Mouse (Mus musculus) heart, embryonic 15.5 days (tissue): ENCODE results near the gene Atg5. TPM values are rescaled to one million over a fixed set of nuclear protein-coding genes. Genes with fewer than 3 reads are reported as not detected.
A peak's percentile ranks its signal among the peaks of the same experiment; 100 is the strongest.

Source experiments
- ATAC-seq: fragments of 200-750 bp; cut with Nextera tagmentation; replicated peaks from 2 replicates; pipeline ENCODE4 v1.8.0; 2017; ENCODE audit warnings: low read depth, moderate TSS enrichment; ENCODE audit not compliant: insufficient number of reproducible peaks, insufficient read depth, low FRiP score
- H3K27ac ChIP-seq: fragments of 300-500 bp; sonication (generic); 2 replicates; pipeline ENCODE4 v1.5.1; 2015; ENCODE audit warnings: mild to moderate bottlenecking, inconsistent platforms
- H3K27me3 ChIP-seq: fragments of 300-500 bp; sonication (generic); 2 replicates; pipeline ENCODE4 v1.6.1; 2015; ENCODE audit warnings: inconsistent platforms
- H3K36me3 ChIP-seq: fragments of 300-500 bp; sonication (generic); 2 replicates; pipeline ENCODE4 v1.6.1; 2015; ENCODE audit warnings: mild to moderate bottlenecking, inconsistent platforms
- H3K4me1 ChIP-seq: fragments of 300-500 bp; sonication (generic); replicated peaks from 2 replicates; pipeline ENCODE4 v1.6.1; 2015; ENCODE audit warnings: inconsistent platforms
- H3K4me2 ChIP-seq: fragments of 300-500 bp; sonication (generic); 2 replicates; pipeline ENCODE4 v1.6.1; 2015; ENCODE audit warnings: inconsistent platforms, mild to moderate bottlenecking, moderate library complexity
- H3K4me3 ChIP-seq: fragments of 300-500 bp; sonication (generic); 2 replicates; pipeline ENCODE4 v1.5.1; 2015; ENCODE audit warnings: mild to moderate bottlenecking, inconsistent platforms
- H3K9ac ChIP-seq: fragments of 300-500 bp; sonication (generic); 2 replicates; pipeline ENCODE4 v1.6.1; 2015; ENCODE audit warnings: mild to moderate bottlenecking, inconsistent platforms
- H3K9me3 ChIP-seq: fragments of 300-500 bp; sonication (generic); replicated peaks from 2 replicates; pipeline ENCODE4 v1.6.1; 2016; ENCODE audit warnings: inconsistent platforms
- WGBS: fragments of 180-500 bp; shearing (Covaris S2); methylation state at CpG from one replicate; pipeline ENCODE4 v1.1.7; 2015; ENCODE audit warnings: mixed read lengths; 5-methylcytosine and 5-hydroxymethylcytosine counted together
- microRNA counts: library from miRNA; unstranded; fragments of <30 nt; microRNA quantifications from one replicate; lab custom pipeline; 2016
- microRNA-seq: library from miRNA; unstranded; fragments of <30 nt; microRNA quantifications from one replicate; pipeline ENCODE4, GENCODE M21; 2016
- polyA plus RNA-seq: library from polyadenylated mRNA; unstranded; fragments of >200 nt; fragmentation: Nextera tagmentation; extraction: Ambion mirVana; gene quantifications from 2 replicates; pipeline ENCODE4 v1.2.1, GENCODE M21; 2015

Atg5 gene
- polyA plus RNA-seq, 1 experiment from 2014 or later = 23.5 TPM

GRCm38 (mm10) chr10:44391509-44392290 is 123.5 kb downstream of the Atg5 start:
- no peaks in the 10 kb centered on the region for H3K9me3 ChIP-seq
- WGBS = 50% methylated on average over 12 of the region's 12 CpGs
- no peaks in the 10 kb centered on the region for H3K36me3 ChIP-seq
- H3K4me3 ChIP-seq = no peak overlapping the region
- H3K4me2 ChIP-seq = no peak overlapping the region
- H3K9ac ChIP-seq = no peak overlapping the region
- H3K27me3 ChIP-seq = no peaks in the 10 kb centered on the region
- H3K27ac ChIP-seq = no peak overlapping the region
- no peak for ATAC-seq
- H3K4me1 ChIP-seq = no peaks in the 10 kb centered on the region

- WGBS = 73% methylated on average over 8 of the region's 8 CpGs
Measured at GRCm38 (mm10) chr10:44392855-44393254, 124.7 kb downstream of the Atg5 start.

GRCm38 (mm10) chr10:44400119-44400518 is 132.0 kb downstream of the Atg5 start:
- Histone ChIP-seq H3K27me3 (no peaks in the 10 kb centered on the region), H3K9ac (no peak overlapping the region), H3K4me1 (peaks cover 30% of the 10 kb centered on the region), H3K36me3 (no peaks in the 10 kb centered on the region), H3K9me3 (no peaks in the 10 kb centered on the region), H3K4me3 (no peak overlapping the region), H3K4me2 (no peak overlapping the region), H3K27ac (no peak overlapping the region)
- ATAC-seq = no peak
- WGBS = 59% methylated on average over 3 of the region's 3 CpGs

More at GRCm38 (mm10) chr10:44392855-44393254, 124.7 kb downstream of the Atg5 start:
- Histone ChIP-seq H3K9me3 (no peaks in the 10 kb centered on the region), H3K9ac (no peak overlapping the region), H3K4me1 (no peaks in the 10 kb centered on the region), H3K27ac (no peak overlapping the region), H3K4me2 (no peak overlapping the region), H3K4me3 (no peak overlapping the region), H3K27me3 (no peaks in the 10 kb centered on the region), H3K36me3 (no peaks in the 10 kb centered on the region)
- ATAC-seq = no peak

- H3K4me3 ChIP-seq = no peak overlapping the region
- WGBS = 69% methylated on average over 13 of the region's 13 CpGs
Measured at GRCm38 (mm10) chr10:44400602-44401001, 132.4 kb downstream of the Atg5 start.

GRCm38 (mm10) chr10:44401600-44401999 is 133.4 kb downstream of the Atg5 start:
- peaks cover 30% of the 10 kb centered on the region for H3K4me1 ChIP-seq
- 36% methylated on average over 10 of the region's 10 CpGs for WGBS
- no peak overlapping the region for H3K4me3 ChIP-seq
- no peak overlapping the region for H3K4me2 ChIP-seq
- no peaks in the 10 kb centered on the region for H3K9me3 ChIP-seq
- no peak for ATAC-seq
- H3K27me3 ChIP-seq = no peaks in the 10 kb centered on the region
- H3K27ac ChIP-seq = no peak overlapping the region
- H3K36me3 ChIP-seq = no peaks in the 10 kb centered on the region
- no peak overlapping the region for H3K9ac ChIP-seq

More at GRCm38 (mm10) chr10:44400602-44401001, 132.4 kb downstream of the Atg5 start:
- no peaks in the 10 kb centered on the region for H3K27me3 ChIP-seq
- H3K36me3 ChIP-seq = no peaks in the 10 kb centered on the region
- ATAC-seq = no peak
- no peak overlapping the region for H3K9ac ChIP-seq
- no peaks in the 10 kb centered on the region for H3K9me3 ChIP-seq
- H3K27ac ChIP-seq = no peak overlapping the region
- no peak overlapping the region for H3K4me2 ChIP-seq
- H3K4me1 ChIP-seq = peaks cover 30% of the 10 kb centered on the region

GRCm38 (mm10) chr10:44403415-44403814 is 135.3 kb downstream of the Atg5 start:
- Histone ChIP-seq H3K4me3 (no peak overlapping the region), H3K4me1 (peaks cover 30% of the 10 kb centered on the region), H3K9me3 (no peaks in the 10 kb centered on the region), H3K9ac (no peak overlapping the region), H3K36me3 (no peaks in the 10 kb centered on the region), H3K4me2 (no peak overlapping the region), H3K27me3 (no peaks in the 10 kb centered on the region), H3K27ac (no peak overlapping the region)
- WGBS = 30% methylated on average over 7 of the region's 7 CpGs
- no peak for ATAC-seq

GRCm38 (mm10) chr10:44409054-44409453 is 140.9 kb downstream of the Atg5 start:
- no peak overlapping the region for H3K4me2 ChIP-seq
- no peaks in the 10 kb centered on the region for H3K27me3 ChIP-seq
- ATAC-seq = no peak
- H3K9ac ChIP-seq = no peak overlapping the region
- no peaks in the 10 kb centered on the region for H3K9me3 ChIP-seq
- 0 out of 2 replicates have a peak, but pooled peaks cover 2% of the 10 kb centered on the region for H3K4me1 ChIP-seq
- 62% methylated on average over 10 of the region's 10 CpGs for WGBS
- no peaks in the 10 kb centered on the region for H3K36me3 ChIP-seq
- H3K4me3 ChIP-seq = no peak overlapping the region
- no peak overlapping the region for H3K27ac ChIP-seq

GRCm38 (mm10) chr10:44409958-44410357 is 141.8 kb downstream of the Atg5 start:
- no peak overlapping the region for H3K4me2 ChIP-seq
- ATAC-seq = no peak
- no peaks in the 10 kb centered on the region for H3K9me3 ChIP-seq
- 82% methylated on average over 11 of the region's 11 CpGs for WGBS
- H3K27me3 ChIP-seq = no peaks in the 10 kb centered on the region
- H3K4me3 ChIP-seq = no peak overlapping the region
- no peaks in the 10 kb centered on the region for H3K36me3 ChIP-seq
- H3K9ac ChIP-seq = no peak overlapping the region
- no peak overlapping the region for H3K27ac ChIP-seq
- H3K4me1 ChIP-seq = no peaks in the 10 kb centered on the region

MicroRNAs encoded within 50 kb of the gene (microRNA counts, 519-probe panel; counts per million panel counts)
- 2,270 counts per million, percentile 35 among the panel's probes with 10 or more counts for microRNA mmu-miR-1929 (lab: Ali Mortazavi, UCI)

Small RNA genes within 50 kb of the gene (microRNA-seq; reads per million reads assigned to microRNA genes)
- 2.5 reads per million, percentile 7 among the genes with 10 or more reads in this experiment for gene Mir1929

Other genes with a start within 250 kb of the Atg5 start
- gene Crybg1, start 119.5 kb upstream of the Atg5 start, polyA plus RNA-seq = 0.13 and 0.47 TPM in 2 replicates